Mouse (Mus musculus): Measurements from ENCODE around the gene Baiap3. TPM values are rescaled to one million over a fixed set of nuclear protein-coding genes. Genes with fewer than 3 reads are reported as not detected.

Gene Baiap3
- 4.3 and 5.4 TPM in 2 replicates for polyA plus RNA-seq (2012; rRNA removed)

DNA sequence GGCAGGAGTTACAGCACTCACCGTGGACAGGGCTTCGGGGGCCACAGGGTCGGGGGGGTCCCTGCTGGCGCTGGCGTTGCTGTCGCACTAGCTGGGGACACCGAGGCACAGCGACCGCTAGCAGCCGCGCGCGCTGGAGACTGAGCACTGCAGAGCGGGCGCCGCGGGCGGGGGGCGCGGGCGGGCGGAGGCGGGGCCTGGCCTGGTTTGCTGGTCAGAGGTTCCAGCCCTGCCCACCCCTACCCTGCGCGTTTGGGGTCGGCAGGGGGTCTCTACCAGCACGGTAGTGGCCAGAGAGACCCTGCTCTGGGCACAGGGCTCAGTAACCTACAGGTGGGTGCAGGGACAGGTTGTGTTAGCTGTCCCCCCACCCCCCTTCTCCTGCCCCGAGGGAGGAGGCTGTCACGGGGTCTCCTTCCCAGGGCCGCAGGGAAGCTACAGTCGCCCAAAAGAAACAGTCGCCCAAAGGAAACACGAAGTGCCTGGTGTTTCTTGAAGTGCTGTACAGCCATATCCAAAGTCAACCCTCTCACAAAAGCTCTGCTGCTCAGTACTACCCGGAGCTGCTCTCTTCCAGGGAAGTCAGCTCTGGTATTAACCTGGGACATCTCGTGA lies at the start of gene Baiap3:
Gene Baiap3 (minus strand): TSS at position 225 of the 615 bp plus-strand sequence.
- no peak for TF ChIP-seq POLR2A (IDR thresholded peaks at IDR 0.05; ENCODE audit: extremely low read depth, insufficient read depth, low read length)
- TF ChIP-seq CTCF (IDR thresholded peaks at IDR 0.05; ENCODE audit: extremely low read depth, insufficient read depth, low read length) = no peak
- Histone ChIP-seq H3K4me1 (ENCODE audit: control insufficient read depth, insufficient read depth, low read length) (no peaks in the 10 kb centered on the region), H3K4me3 (ENCODE audit: insufficient read depth, low read length) (0 out of 2 replicates have a peak within 1 kb of the TSS, but pooled peaks have one; percentile 16), H3K27ac (ENCODE audit: insufficient read depth, low read length) (no peak within 1 kb of the TSS)

DNA sequence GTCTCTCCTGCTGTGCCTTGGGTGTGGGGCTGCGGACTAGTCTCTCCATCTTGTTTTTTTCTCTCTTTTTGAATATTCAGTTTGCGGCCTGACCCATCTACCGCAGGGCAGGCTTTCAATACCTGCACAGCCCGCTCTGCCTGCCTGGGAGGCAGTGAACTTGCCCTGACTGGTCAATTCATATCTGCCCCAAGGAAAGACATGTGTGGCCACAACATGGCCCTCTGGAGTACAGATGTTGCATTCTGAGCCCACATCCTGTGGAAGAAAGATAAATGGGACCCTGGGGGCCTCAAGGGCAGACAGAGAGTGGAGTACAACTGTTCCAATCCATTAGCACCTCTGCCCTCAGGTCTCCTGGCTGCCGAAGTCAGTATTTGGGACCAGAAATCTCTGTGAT lies 41.9 kb upstream of the Baiap3 start, which contains the start of gene Prss34:
Gene Prss34 (plus strand): TSS at position 301 of the 400 bp plus-strand sequence.
- H3K4me1 ChIP-seq (ENCODE audit: control insufficient read depth, insufficient read depth, low read length) = no peaks in the 10 kb centered on the region
- H3K27ac ChIP-seq (ENCODE audit: insufficient read depth, low read length) = no peak within 1 kb of the TSS
- no peak for TF ChIP-seq CTCF (IDR thresholded peaks at IDR 0.05; ENCODE audit: extremely low read depth, insufficient read depth, low read length)
- TF ChIP-seq POLR2A (IDR thresholded peaks at IDR 0.05; ENCODE audit: extremely low read depth, insufficient read depth, low read length) = no peak
- no peak within 1 kb of the TSS for H3K4me3 ChIP-seq (ENCODE audit: insufficient read depth, low read length)

DNA sequence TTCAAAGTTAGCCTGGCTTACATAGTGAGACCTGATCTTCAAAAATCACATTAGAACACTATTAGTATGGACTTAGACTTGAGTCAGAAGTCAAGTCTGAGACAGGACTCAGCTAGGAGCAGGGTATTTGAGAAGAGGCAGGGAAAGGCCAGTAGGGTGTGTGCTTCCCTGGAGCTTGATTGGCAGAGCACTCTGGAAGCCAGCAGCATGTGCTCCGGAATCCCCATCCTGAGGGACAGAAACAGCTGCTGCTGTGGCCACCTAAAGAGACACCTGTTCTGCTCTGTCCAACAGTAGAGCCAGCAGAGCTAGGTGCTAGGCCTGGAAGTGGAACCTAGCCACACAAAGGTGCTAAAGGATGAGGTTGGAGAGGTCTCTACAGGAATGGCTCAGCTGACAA lies 37.9 kb upstream of the Baiap3 start:
- TF ChIP-seq POLR2A (IDR thresholded peaks at IDR 0.05; ENCODE audit: extremely low read depth, insufficient read depth, low read length) (no peak), CTCF (IDR thresholded peaks at IDR 0.05; ENCODE audit: extremely low read depth, insufficient read depth, low read length) (no peak)
- Histone ChIP-seq H3K27ac (ENCODE audit: insufficient read depth, low read length) (no peak overlapping the region), H3K4me3 (ENCODE audit: insufficient read depth, low read length) (no peak overlapping the region), H3K4me1 (ENCODE audit: control insufficient read depth, insufficient read depth, low read length) (no peaks in the 10 kb centered on the region)

DNA sequence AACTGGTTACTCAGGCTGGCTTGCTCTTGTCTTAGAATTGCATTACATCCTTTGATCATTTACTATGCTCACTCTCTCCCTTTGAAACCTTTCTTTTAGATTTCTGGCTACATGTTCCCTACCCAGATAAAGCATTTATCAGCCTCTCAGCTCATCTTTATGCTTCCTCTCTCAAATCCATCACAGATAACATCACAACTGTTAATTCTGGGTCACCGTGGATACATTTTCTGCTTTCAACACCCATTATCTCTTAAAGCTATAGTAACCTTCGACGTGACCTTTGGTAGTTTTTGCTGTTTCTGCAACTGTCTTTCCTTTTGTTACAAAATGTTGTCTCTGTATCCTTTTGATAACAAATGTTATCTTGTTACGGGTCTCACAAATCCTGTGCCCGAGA lies 37.3 kb upstream of the Baiap3 start:
- Histone ChIP-seq H3K27ac (ENCODE audit: insufficient read depth, low read length) (no peak overlapping the region), H3K4me3 (ENCODE audit: insufficient read depth, low read length) (no peak overlapping the region), H3K4me1 (ENCODE audit: control insufficient read depth, insufficient read depth, low read length) (no peaks in the 10 kb centered on the region)
- no peak for TF ChIP-seq POLR2A (IDR thresholded peaks at IDR 0.05; ENCODE audit: extremely low read depth, insufficient read depth, low read length)
- no peak for TF ChIP-seq CTCF (IDR thresholded peaks at IDR 0.05; ENCODE audit: extremely low read depth, insufficient read depth, low read length)

DNA sequence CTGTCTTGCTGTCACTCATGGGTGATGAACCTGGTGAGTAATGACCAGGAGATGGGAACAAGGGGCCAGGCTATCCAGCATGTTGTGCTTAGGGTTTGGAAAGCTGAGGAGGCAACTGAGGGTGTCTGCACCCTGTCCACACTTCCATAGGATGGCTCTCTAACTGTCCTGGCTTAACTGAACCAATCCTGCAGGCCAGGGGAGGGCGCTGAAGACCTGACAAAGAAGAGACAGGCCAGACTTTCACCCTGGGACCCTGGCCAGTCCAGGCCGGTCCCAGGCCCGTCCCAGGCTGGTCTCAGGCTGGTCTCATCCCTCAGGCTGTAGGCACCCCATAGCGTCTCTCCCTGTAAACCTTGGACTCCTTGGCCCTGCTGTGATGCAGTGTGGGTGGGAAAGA lies 34.2 kb upstream of the Baiap3 start:
- no peaks in the 10 kb centered on the region for H3K4me1 ChIP-seq (ENCODE audit: control insufficient read depth, insufficient read depth, low read length)
- H3K4me3 ChIP-seq (ENCODE audit: insufficient read depth, low read length) = no peak overlapping the region
- TF ChIP-seq POLR2A (IDR thresholded peaks at IDR 0.05; ENCODE audit: extremely low read depth, insufficient read depth, low read length) = no peak
- no peak for TF ChIP-seq CTCF (IDR thresholded peaks at IDR 0.05; ENCODE audit: extremely low read depth, insufficient read depth, low read length)
- no peak overlapping the region for H3K27ac ChIP-seq (ENCODE audit: insufficient read depth, low read length)

DNA sequence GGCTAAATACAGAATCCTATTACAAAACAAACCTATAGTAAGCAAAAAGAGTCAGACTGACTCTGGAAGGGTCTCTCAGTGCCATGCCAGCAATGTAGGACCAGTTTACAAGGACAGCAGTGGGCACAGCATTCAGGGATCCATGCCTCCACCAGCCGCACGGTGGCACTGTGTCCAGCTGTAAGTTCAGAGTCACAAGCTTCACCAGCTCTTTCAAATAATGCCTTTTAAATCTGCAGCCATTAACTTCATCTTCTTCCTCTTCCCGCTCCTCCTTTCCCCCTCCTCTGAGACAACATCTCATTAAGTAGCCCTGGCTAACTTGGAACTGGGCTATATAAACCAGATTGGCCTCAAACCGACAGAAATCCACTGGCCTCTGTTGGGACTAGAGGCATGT lies 32.7 kb upstream of the Baiap3 start:
- no peak for TF ChIP-seq POLR2A (IDR thresholded peaks at IDR 0.05; ENCODE audit: extremely low read depth, insufficient read depth, low read length)
- TF ChIP-seq CTCF (IDR thresholded peaks at IDR 0.05; ENCODE audit: extremely low read depth, insufficient read depth, low read length) = peak; percentile 80
- Histone ChIP-seq H3K4me1 (ENCODE audit: control insufficient read depth, insufficient read depth, low read length) (no peaks in the 10 kb centered on the region), H3K4me3 (ENCODE audit: insufficient read depth, low read length) (no peak overlapping the region)

DNA sequence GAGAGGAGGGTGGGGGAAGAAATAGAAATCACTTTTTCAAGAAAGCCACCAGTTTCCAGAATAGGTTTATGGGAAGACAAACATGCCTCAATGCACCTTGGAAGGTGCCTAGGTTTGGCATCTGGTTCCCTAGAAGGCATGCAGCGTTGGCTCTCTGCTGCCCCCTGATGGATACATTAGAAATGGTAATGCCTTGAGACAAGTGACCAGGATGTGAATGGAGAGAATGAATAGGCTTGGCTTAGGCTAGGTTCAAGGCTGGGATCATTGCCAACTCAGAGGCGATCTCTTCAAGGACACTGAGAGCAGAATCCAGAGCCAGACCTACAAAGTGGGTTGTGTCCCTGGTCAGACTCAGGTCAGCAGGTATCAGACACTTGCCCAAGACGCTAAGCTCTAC lies 28.9 kb upstream of the Baiap3 start:
- H3K27ac ChIP-seq (ENCODE audit: insufficient read depth, low read length) = no peak overlapping the region
- TF ChIP-seq POLR2A (IDR thresholded peaks at IDR 0.05; ENCODE audit: extremely low read depth, insufficient read depth, low read length) (no peak), CTCF (IDR thresholded peaks at IDR 0.05; ENCODE audit: extremely low read depth, insufficient read depth, low read length) (peak; percentile 91)
- no peak overlapping the region for H3K4me3 ChIP-seq (ENCODE audit: insufficient read depth, low read length)
- no peaks in the 10 kb centered on the region for H3K4me1 ChIP-seq (ENCODE audit: control insufficient read depth, insufficient read depth, low read length)

More for the DNA sequence above, 32.7 kb upstream of the Baiap3 start:
- H3K27ac ChIP-seq (ENCODE audit: insufficient read depth, low read length) = no peak overlapping the region

DNA sequence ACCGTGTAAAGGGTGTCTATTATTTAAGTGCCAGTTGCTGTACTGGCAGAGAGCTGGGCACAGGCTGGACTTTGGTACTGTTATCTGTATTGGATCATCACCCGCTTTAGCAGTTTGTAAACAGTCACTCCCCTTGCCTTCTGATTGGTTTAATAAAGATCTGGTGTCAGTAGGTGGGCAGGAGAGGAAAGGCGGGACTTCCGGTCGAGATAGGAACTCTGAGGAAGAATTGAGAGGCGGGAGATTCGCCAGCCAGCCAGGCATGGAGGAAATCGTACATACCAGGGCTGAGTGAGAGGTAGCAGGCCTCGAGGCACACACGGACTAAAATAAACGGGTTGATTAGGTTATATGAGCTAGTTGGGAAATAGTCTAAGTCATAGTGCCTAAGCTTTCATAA lies 26.0 kb upstream of the Baiap3 start:
- no peak for TF ChIP-seq CTCF (IDR thresholded peaks at IDR 0.05; ENCODE audit: extremely low read depth, insufficient read depth, low read length)
- TF ChIP-seq POLR2A (IDR thresholded peaks at IDR 0.05; ENCODE audit: extremely low read depth, insufficient read depth, low read length) = no peak
- Histone ChIP-seq H3K4me1 (ENCODE audit: control insufficient read depth, insufficient read depth, low read length) (no peaks in the 10 kb centered on the region), H3K4me3 (ENCODE audit: insufficient read depth, low read length) (no peak overlapping the region), H3K27ac (ENCODE audit: insufficient read depth, low read length) (no peak overlapping the region)

DNA sequence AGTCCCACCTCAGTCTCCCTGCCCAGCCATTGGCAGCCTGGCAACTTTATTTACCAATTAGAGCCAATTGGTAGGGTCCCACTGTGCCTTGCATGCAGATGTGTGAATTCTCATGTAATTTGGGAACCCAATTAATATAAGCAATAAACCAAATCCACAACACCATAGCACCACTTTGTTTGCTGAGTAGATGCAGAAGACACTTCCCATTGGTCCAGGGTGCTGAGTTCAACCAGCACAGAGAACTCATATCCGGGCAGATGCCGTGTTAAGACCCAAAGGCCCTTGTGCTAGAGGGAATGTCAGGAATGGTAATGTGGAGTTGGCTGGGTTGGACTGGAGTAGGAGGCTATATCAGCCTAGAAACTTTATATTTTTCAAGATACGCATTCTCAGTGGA lies 19.7 kb upstream of the Baiap3 start:
- TF ChIP-seq POLR2A (IDR thresholded peaks at IDR 0.05; ENCODE audit: extremely low read depth, insufficient read depth, low read length) (no peak), CTCF (IDR thresholded peaks at IDR 0.05; ENCODE audit: extremely low read depth, insufficient read depth, low read length) (no peak)
- no peak overlapping the region for H3K4me3 ChIP-seq (ENCODE audit: insufficient read depth, low read length)
- peaks cover 6% of the 10 kb centered on the region; the same call in 1 of the 2 replicates for H3K4me1 ChIP-seq (ENCODE audit: control insufficient read depth, insufficient read depth, low read length)
- no peak overlapping the region for H3K27ac ChIP-seq (ENCODE audit: insufficient read depth, low read length)

DNA sequence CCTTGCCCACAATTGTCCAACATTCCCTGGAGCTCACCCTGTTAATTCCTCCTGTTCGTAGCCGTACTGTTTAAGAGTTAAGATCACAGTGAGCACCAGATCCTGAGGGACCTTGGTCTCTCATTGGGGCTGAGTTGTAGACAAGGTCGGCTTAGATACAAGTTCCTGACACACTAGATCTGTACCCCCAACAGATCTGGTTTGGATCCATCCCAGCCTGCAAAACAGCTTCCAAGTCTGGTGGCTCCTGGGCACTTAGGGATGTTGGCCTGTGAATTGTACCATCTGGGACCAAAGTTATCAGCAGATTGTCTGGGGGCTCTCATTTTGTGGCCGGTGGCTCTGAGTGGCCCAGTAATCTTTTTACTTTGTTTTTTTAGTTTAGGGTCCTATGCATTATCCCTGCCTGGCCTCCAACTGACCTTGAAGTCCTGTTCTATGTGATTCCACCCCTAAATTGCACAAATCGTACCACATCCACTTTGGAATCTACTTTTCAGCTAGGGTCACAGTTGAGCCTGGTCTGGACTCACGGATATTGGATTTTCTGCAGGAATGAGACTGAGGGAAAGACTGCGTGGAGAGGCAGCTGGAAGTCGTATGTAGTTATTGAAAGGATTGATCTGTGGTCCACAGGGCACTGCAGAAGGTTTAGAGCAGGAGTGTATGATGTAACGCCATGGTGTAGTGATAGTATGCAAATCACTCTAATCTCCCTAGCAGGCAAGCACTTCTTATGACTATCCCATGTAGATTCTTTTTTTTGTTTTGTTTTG lies 18.6 kb upstream of the Baiap3 start, which contains the start of gene Ube2i:
Gene Ube2i (minus strand): TSS at position 52 of the 776 bp plus-strand sequence.
- TF ChIP-seq CTCF (IDR thresholded peaks at IDR 0.05; ENCODE audit: extremely low read depth, insufficient read depth, low read length) (no peak), POLR2A (IDR thresholded peaks at IDR 0.05; ENCODE audit: extremely low read depth, insufficient read depth, low read length) (no peak)
- H3K4me3 ChIP-seq (ENCODE audit: insufficient read depth, low read length) = peak within 1 kb of the TSS; percentile 78
- peaks cover 6% of the 10 kb centered on the region; the same call in 1 of the 2 replicates for H3K4me1 ChIP-seq (ENCODE audit: control insufficient read depth, insufficient read depth, low read length)
- peak within 1 kb of the TSS; percentile 100 for H3K27ac ChIP-seq (ENCODE audit: insufficient read depth, low read length)
